Mouse (Mus musculus): ENCODE data around the gene Zfp637. TPM values are rescaled to one million over a fixed set of nuclear protein-coding genes. Genes with fewer than 3 reads are reported as not detected.
"Not testable (repeated sequence)": the region's sequence is repeated elsewhere in the genome, so short reads cannot be mapped to it uniquely, and the experiment has no call there.

Zfp637 gene
- polyA plus RNA-seq, 1 experiment from 2014 or later, result 216 TPM

DNA sequence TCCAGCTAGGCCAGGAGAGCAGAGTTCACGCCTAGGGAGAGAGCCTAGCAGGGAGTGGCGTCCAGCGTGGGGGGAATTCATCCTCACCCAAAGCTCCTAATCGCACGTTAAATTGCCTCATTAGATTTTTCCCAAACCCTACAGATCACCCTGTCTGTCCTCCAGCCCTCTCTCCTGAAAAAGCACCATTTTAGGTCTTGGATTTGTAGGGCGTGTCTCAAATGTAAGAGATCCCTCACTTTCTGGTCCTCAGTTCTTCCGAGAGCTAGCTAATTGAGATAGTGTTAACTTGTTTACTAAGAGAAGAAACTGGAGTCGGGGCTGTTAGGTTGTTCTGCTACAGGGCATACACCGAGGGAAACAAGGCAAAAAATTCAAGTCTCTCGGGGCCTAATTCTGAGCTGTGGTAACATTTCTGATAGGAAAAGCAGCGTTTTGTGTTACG lies 553 bp downstream of the Zfp637 start:
- Histone ChIP-seq H3K4me2 (replicated peaks) (peak overlapping the region; percentile 55), H3K27ac (replicated peaks) (peak overlapping the region; percentile 95), H3K36me3 (peaks cover 37% of the 10 kb centered on the region), H3K27me3 (no peaks in the 10 kb centered on the region), H3K4me3 (peak overlapping the region; percentile 78), H3K4me1 (peaks cover 20% of the 10 kb centered on the region), H3K9ac (replicated peaks) (peak overlapping the region; percentile 100), H3K9me3 (no peaks in the 10 kb centered on the region)
- WGBS, result 16% methylated on average over 12 of the region's 12 CpGs
- no peak; the same call in 1 of the 2 replicates for ATAC-seq (replicated peaks)

DNA sequence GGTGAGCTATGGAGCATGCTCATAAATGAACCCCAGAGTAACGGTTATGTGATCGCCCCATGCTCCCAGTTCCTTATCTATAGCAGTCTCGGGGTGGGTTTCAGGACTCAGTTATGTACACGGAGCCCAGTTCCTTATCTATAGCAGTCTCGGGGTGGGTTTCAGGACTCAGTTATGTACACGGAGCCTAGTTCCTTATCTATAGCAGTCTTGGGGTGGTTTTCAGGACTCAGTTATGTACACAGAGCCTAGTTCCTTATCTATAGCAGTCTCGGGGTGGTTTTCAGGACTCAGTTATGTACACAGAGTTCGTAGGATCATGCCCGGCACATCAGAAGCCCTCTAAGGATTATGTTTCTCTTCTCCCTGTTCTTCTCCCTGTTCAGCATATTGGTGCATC lies 3.6 kb downstream of the Zfp637 start:
- Histone ChIP-seq H3K9ac (replicated peaks) (no peak overlapping the region), H3K9me3 (no peaks in the 10 kb centered on the region; the same call in 1 of the 2 replicates), H3K27ac (replicated peaks) (no peak overlapping the region), H3K36me3 (peaks cover 67% of the 10 kb centered on the region), H3K4me3 (no peak overlapping the region), H3K27me3 (no peaks in the 10 kb centered on the region), H3K4me1 (peaks cover 20% of the 10 kb centered on the region), H3K4me2 (replicated peaks) (no peak overlapping the region)
- 94% methylated on average over 9 of the region's 9 CpGs for WGBS
- no peak for ATAC-seq (replicated peaks)

DNA sequence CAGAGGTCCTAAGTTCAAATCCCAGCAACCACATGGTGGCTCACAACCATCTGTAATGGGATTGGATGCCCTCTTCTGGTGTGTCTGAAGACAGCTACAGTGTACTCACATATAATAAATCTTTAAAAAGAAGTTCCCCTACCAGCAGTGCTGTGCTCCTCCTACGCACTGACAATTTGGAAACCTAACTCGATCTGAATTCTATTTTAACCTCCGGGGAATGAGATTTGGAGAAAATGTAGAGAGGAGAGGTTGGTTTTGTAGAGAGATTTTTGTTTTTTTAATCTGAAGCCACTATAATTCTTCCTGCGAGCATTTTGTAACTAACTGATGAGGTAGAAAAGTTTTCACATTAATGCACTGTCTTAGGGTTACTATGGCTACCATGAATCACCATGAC lies 5.7 kb downstream of the Zfp637 start:
- not testable (repeated sequence) for H3K4me3 ChIP-seq; H3K9me3 ChIP-seq; H3K4me2 ChIP-seq (replicated peaks); H3K9ac ChIP-seq (replicated peaks); H3K27ac ChIP-seq (replicated peaks); ATAC-seq (replicated peaks); H3K27me3 ChIP-seq
- WGBS, result 92% methylated on average over 4 of the region's 4 CpGs
- Histone ChIP-seq H3K4me1 (peaks cover 16% of the 10 kb centered on the region), H3K36me3 (peaks cover 73% of the 10 kb centered on the region)

DNA sequence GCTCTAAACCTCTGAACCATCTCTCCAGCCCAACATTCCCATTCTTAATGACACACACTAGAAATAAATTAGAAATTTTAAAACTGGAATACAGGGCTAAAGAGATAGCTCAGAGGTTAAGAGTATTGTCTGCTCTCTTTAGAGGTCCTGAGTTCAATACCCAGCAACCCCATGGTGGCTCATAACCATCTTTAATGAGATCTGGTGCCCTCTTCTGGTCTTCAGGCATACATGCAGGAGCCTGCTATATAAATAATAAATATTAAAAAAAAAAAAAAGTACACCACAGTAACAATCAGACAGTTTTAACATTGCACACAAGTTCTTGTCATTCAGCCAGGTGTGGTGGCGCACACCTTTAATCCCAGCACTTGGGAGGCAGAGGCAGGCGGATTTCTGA lies 6.8 kb downstream of the Zfp637 start:
- no peak overlapping the region for H3K9ac ChIP-seq (replicated peaks)
- H3K27ac ChIP-seq (replicated peaks), result no peak overlapping the region
- peaks cover 73% of the 10 kb centered on the region for H3K36me3 ChIP-seq
- H3K9me3 ChIP-seq, result no peaks in the 10 kb centered on the region; the same call in 1 of the 2 replicates
- H3K4me2 ChIP-seq (replicated peaks), result no peak overlapping the region
- H3K4me1 ChIP-seq, result peaks cover 7% of the 10 kb centered on the region; the same call in 1 of the 2 replicates
- 93% methylated on average over 2 of the region's 2 CpGs for WGBS
- H3K4me3 ChIP-seq, result no peak overlapping the region
- ATAC-seq (replicated peaks), result no peak
- H3K27me3 ChIP-seq, result no peaks in the 10 kb centered on the region

DNA sequence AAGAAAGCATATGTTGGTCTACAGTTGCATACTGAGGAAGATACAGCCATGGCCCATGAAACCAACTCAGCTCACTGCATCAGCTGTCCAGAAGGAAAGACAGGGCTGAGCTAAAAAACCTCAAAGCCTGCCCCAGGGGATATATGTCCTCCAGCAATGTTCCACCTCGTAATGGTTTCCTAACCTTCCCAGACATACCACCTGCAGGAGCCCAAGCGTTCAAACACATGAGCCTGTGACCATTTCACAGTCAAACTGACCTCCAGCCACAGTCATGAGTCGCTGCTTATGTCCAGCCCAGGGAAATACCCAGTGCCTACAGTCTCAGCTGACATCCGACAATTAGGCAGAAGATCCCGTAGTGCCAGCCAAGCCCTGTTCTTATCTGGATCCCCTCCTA lies 7.6 kb downstream of the Zfp637 start:
- Histone ChIP-seq H3K36me3 (peaks cover 66% of the 10 kb centered on the region), H3K9me3 (no peaks in the 10 kb centered on the region; the same call in 1 of the 2 replicates), H3K27ac (replicated peaks) (no peak overlapping the region), H3K4me1 (peaks cover 7% of the 10 kb centered on the region; the same call in 1 of the 2 replicates), H3K4me2 (replicated peaks) (no peak overlapping the region), H3K27me3 (no peaks in the 10 kb centered on the region), H3K9ac (replicated peaks) (no peak overlapping the region), H3K4me3 (no peak overlapping the region)
- no peak for ATAC-seq (replicated peaks)
- 92% methylated on average over 5 of the region's 5 CpGs for WGBS

DNA sequence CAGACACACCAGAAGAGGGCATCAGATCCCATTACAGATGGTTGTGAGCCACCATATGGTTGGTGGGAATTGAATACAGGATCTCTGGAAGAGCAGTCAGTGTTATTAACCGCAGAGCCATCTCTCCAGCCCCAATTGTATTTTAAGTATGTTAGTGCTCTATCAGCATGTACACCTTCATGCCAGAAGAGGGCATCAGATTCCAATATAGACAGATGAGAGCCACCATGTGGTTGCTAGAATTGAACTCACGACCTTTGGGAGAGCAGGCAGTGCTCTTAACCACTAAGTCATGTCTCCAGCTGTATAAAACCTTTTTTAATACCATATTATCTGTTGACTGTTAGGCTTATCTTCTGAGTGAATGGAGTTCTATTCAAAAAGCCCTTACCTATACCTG lies 10.8 kb downstream of the Zfp637 start:
- Histone ChIP-seq H3K9ac (replicated peaks) (no peak overlapping the region), H3K27ac (replicated peaks) (no peak overlapping the region), H3K4me3 (no peak overlapping the region), H3K36me3 (peaks cover 34% of the 10 kb centered on the region), H3K4me2 (replicated peaks) (no peak overlapping the region), H3K27me3 (no peaks in the 10 kb centered on the region), H3K4me1 (no peaks in the 10 kb centered on the region), H3K9me3 (no peaks in the 10 kb centered on the region; the same call in 1 of the 2 replicates)
- WGBS, result 69% methylated on average over 2 of the region's 2 CpGs
- no peak for ATAC-seq (replicated peaks)

DNA sequence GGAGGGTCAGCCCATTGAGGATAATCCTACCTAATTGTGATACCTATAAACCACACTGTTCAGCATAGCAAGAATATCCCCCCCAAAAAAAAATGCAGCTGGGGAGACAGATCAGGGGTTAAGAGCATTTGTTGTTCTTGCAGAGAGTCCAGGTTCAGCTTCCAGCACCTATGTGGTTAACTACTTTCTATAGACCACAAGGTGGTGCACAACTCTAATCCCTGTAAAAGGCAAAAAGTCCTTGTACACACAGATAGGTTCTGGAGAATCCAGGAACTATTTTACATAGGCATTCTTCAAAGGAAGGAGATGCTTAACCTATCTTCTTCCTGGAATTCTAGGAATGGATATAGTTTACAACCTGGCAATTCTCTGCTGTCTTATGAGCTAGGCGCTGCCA lies 17.0 kb downstream of the Zfp637 start:
- H3K9ac ChIP-seq (replicated peaks), result no peak overlapping the region
- H3K27me3 ChIP-seq, result no peaks in the 10 kb centered on the region
- 79% methylated on average over 1 of the region's 1 CpGs for WGBS
- H3K4me3 ChIP-seq, result no peak overlapping the region
- ATAC-seq (replicated peaks), result no peak
- H3K9me3 ChIP-seq, result no peaks in the 10 kb centered on the region
- no peaks in the 10 kb centered on the region for H3K4me1 ChIP-seq
- H3K36me3 ChIP-seq, result no peaks in the 10 kb centered on the region
- no peak overlapping the region for H3K4me2 ChIP-seq (replicated peaks)
- H3K27ac ChIP-seq (replicated peaks), result no peak overlapping the region

DNA sequence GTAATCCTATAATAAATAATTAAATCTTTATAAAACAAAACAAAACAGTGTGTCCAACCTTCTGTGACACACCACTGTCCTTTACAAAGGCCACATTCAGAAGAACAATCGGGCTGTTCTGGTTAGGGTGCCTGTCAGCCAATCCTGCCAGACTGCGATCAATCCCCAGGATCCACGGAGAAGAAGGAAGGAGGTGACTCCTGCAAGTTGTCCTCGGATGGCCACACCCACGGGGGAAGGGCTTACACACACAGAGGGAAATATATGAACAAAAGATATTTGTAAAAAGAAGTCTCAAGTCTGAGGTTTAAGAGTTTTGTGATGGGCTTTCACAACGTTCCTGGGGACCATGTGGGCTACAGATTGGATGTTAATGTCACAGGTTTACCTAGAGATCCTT lies 20.9 kb downstream of the Zfp637 start, which contains the start of gene Zfp239:
Zfp239 (plus strand) TSS at position 253 of the 400 bp plus-strand sequence.
- H3K27me3 ChIP-seq, result no peaks in the 10 kb centered on the region
- no peak within 1 kb of the TSS for H3K27ac ChIP-seq (replicated peaks)
- 71% methylated on average over 6 of the region's 6 CpGs for WGBS
- no peaks in the 10 kb centered on the region for H3K36me3 ChIP-seq
- peak within 1 kb of the TSS; percentile 91 for H3K4me3 ChIP-seq
- H3K4me2 ChIP-seq (replicated peaks), result peak within 1 kb of the TSS; percentile 91
- 0 out of 2 replicates have a peak, but pooled peaks cover 6% of the 10 kb centered on the region for H3K4me1 ChIP-seq
- no peaks in the 10 kb centered on the region for H3K9me3 ChIP-seq
- ATAC-seq (replicated peaks), result no peak
- H3K9ac ChIP-seq (replicated peaks), result peak within 1 kb of the TSS; percentile 75

DNA sequence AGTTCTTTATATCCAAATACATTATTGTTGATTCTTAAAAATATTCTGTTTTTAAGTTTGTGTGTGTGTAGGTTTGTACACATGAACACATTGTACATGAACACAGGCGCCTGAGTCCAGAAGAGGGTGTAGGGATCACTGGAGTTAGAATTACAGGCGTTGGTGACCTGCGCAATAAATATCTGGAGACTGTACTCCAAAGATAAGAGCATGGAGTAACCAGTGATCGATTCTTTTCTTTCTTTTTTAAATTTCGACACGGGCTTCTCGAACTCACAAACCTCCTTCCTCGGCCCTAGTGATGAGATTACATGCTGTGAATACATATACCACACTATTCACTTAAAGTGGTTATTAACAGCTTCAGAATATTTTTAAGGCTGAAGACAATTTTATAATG lies 21.5 kb downstream of the Zfp637 start:
- 78% methylated on average over 8 of the region's 8 CpGs for WGBS
- Histone ChIP-seq H3K27me3 (no peaks in the 10 kb centered on the region), H3K4me3 (peak overlapping the region; percentile 91; the same call in 1 of the 2 replicates), H3K4me1 (0 out of 2 replicates have a peak, but pooled peaks cover 6% of the 10 kb centered on the region), H3K27ac (replicated peaks) (no peak overlapping the region), H3K9me3 (no peaks in the 10 kb centered on the region), H3K9ac (replicated peaks) (no peak overlapping the region), H3K4me2 (replicated peaks) (peak overlapping the region; percentile 91), H3K36me3 (no peaks in the 10 kb centered on the region)
- ATAC-seq (replicated peaks), result peak; percentile 19; the same call in 1 of the 2 replicates

DNA sequence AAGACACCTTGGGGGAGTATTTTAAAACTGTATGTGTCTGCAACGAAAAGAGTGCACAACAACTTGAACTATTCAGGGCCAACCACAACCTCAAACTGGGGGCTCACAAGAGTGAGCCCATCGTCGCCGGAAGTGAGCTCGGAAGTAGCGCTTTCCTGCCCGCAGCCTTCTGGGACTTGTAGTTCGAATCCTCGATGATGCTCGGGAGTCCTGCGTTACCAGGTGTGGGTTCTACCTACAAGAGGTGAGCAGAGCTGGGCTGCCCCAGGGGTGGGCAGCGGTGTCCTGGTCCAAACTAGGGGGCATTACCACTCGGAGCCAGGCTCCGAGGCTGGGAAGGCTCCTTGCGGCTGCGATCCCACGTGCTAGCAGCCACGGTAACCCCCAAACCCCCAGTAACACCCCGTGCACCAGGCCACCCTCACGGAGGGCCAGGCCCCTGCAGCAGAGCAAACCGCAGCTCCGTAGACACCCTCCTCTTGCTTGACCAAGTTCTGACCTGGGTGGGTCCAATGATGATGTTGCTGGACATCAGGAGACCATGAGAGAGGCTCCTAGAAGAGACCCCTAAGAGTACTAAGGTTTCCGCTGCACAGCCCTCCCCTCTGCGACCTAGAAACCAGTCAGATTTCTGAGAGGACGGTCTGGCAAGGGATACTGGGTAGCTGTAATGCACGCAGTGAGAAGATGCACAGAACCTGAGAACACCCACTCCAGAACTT lies 22.1 kb downstream of the Zfp637 start:
- no peaks in the 10 kb centered on the region for H3K36me3 ChIP-seq
- peak overlapping the region; percentile 91 for H3K4me3 ChIP-seq
- peak overlapping the region; percentile 91 for H3K4me2 ChIP-seq (replicated peaks)
- no peaks in the 10 kb centered on the region for H3K27me3 ChIP-seq
- no peaks in the 10 kb centered on the region for H3K9me3 ChIP-seq
- peak; percentile 94 for ATAC-seq (replicated peaks)
- H3K9ac ChIP-seq (replicated peaks), result peak overlapping the region; percentile 75
- H3K27ac ChIP-seq (replicated peaks), result no peak overlapping the region
- 0 out of 2 replicates have a peak, but pooled peaks cover 6% of the 10 kb centered on the region for H3K4me1 ChIP-seq
- 2% methylated on average over 26 of the region's 26 CpGs for WGBS

DNA sequence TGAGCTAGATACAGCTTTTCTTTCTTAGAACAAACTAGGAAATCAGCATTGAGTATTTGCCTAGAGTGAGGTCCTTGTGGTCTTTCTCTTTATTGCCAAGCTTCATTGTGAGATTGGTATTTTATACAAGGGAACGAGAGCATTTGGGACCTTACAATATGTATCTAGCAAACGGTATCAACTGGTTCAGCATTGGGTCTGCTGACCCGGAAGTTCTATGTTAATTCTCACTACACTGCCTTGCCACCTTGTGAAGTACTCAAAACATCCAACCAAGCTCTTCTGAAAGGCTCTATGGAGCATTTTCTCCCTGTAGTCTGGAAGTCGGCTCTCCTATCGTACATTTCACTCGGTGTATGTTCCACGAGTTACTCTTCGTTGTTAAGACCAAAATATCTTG lies 22.8 kb downstream of the Zfp637 start:
- Histone ChIP-seq H3K9ac (replicated peaks) (no peak overlapping the region), H3K4me3 (peak overlapping the region; percentile 91), H3K27ac (replicated peaks) (no peak overlapping the region), H3K4me2 (replicated peaks) (peak overlapping the region; percentile 91), H3K27me3 (no peaks in the 10 kb centered on the region), H3K36me3 (no peaks in the 10 kb centered on the region), H3K9me3 (no peaks in the 10 kb centered on the region), H3K4me1 (0 out of 2 replicates have a peak, but pooled peaks cover 6% of the 10 kb centered on the region)
- 96% methylated on average over 8 of the region's 8 CpGs for WGBS
- ATAC-seq (replicated peaks), result no peak

DNA sequence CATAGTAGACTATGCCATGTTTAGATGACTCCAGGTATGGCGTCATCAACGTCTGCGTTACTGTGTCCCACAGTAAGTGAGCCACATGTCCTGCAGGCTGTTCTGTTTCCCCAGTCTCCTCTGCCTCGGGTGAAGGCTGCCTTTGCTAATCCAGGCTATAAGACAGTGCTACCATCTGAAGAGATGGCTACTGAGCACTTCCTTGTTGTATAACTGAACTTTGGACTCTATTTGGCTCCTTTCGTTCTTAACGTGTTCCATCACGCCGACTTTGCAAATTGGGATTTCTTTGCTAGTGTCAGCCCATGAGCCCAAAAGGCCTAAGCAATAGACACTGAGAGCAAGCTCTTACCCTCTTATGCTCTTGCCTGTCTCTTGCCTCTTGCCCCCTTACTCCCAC lies 27.2 kb downstream of the Zfp637 start:
- Histone ChIP-seq H3K4me1 (0 out of 2 replicates have a peak, but pooled peaks cover 6% of the 10 kb centered on the region), H3K27ac (replicated peaks) (no peak overlapping the region), H3K4me2 (replicated peaks) (no peak overlapping the region), H3K36me3 (peaks cover 4% of the 10 kb centered on the region; the same call in 1 of the 2 replicates), H3K4me3 (no peak overlapping the region), H3K27me3 (no peaks in the 10 kb centered on the region), H3K9ac (replicated peaks) (no peak overlapping the region), H3K9me3 (no peaks in the 10 kb centered on the region)
- WGBS, result 96% methylated on average over 8 of the region's 8 CpGs
- ATAC-seq (replicated peaks), result no peak

Measured in forebrain, embryonic 15.5 days (tissue).